Mouse (Mus musculus) kidney, embryonic 14.5 days (tissue): ENCODE results near the gene Sept4. TPM values are rescaled to one million over a fixed set of nuclear protein-coding genes. Genes with fewer than 3 reads are reported as not detected.

Experiments used
- ATAC-seq: fragments of 200-750 bp; cut with Nextera tagmentation; 2 replicates; pipeline ENCODE4 v1.8.0; 2017; ENCODE audit warnings: moderate number of reproducible peaks, mild to moderate bottlenecking, moderate TSS enrichment, moderate library complexity; ENCODE audit not compliant: low FRiP score, low TSS enrichment
- H3K27ac ChIP-seq: fragments of 300-500 bp; sonication (generic); 2 replicates; pipeline ENCODE4 v1.5.1; 2014; ENCODE audit warnings: low read depth, mild to moderate bottlenecking, low read length, moderate library complexity, mixed read lengths
- H3K27me3 ChIP-seq: fragments of 300-500 bp; sonication (generic); 2 replicates; pipeline ENCODE4 v1.6.1; 2014; ENCODE audit warnings: mild to moderate bottlenecking, low read length; ENCODE audit not compliant: control insufficient read depth, insufficient read depth
- H3K36me3 ChIP-seq: fragments of 300-500 bp; sonication (generic); 2 replicates; pipeline ENCODE4 v1.6.1; 2014; ENCODE audit warnings: low read length, mixed read lengths; ENCODE audit not compliant: control insufficient read depth, insufficient read depth
- H3K4me1 ChIP-seq: fragments of 300-500 bp; sonication (generic); 2 replicates; pipeline ENCODE4 v1.6.1; 2014; ENCODE audit warnings: low read length, mixed read lengths; ENCODE audit not compliant: control insufficient read depth, insufficient read depth
- H3K4me2 ChIP-seq: fragments of 300-500 bp; sonication (generic); replicated peaks from 2 replicates; pipeline ENCODE4 v1.6.1; 2014; ENCODE audit warnings: low read depth, mild to moderate bottlenecking, low read length
- H3K4me3 ChIP-seq: fragments of 300-500 bp; sonication (generic); 2 replicates; pipeline ENCODE4 v1.5.1; 2014; ENCODE audit warnings: mild to moderate bottlenecking, low read length
- H3K9ac ChIP-seq: fragments of 300-500 bp; sonication (generic); 2 replicates; pipeline ENCODE4 v1.6.1; 2014; ENCODE audit warnings: low read depth, mild to moderate bottlenecking, low read length, moderate library complexity
- H3K9me3 ChIP-seq: fragments of 300-500 bp; sonication (generic); 2 replicates; pipeline ENCODE4 v1.6.1; 2016; ENCODE audit warnings: low read length; ENCODE audit not compliant: control insufficient read depth
- WGBS: fragments of 180-500 bp; shearing (Covaris S2); extraction: QIAGEN DNeasy Blood & Tissue Kit; methylation state at CpG from one replicate; pipeline ENCODE4 v1.1.7; 2014; 5-methylcytosine and 5-hydroxymethylcytosine counted together
- polyA plus RNA-seq: library from polyadenylated mRNA; unstranded; fragments of >200 nt; fragmentation: Nextera tagmentation; extraction: Ambion mirVana; gene quantifications from 2 replicates; pipeline ENCODE4 v1.2.1, GENCODE M21; 2014

Sept4 gene
- polyA plus RNA-seq, 1 experiment from 2014 or later: 35.6 TPM

- H3K4me1 ChIP-seq: peaks cover 50% of the 10 kb centered on the region
- under 1% methylated on average over 14 of the region's 15 CpGs for WGBS
Measured at GRCm38 (mm10) chr11:87592354-87592695, 23.6 kb downstream of the Sept4 start.

GRCm38 (mm10) chr11:87592713-87593598 is 24.3 kb downstream of the Sept4 start:
- Histone ChIP-seq H3K9me3 (no peaks in the 10 kb centered on the region), H3K4me2 (peak overlapping the region; percentile 91), H3K27me3 (no peaks in the 10 kb centered on the region), H3K36me3 (peaks cover 17% of the 10 kb centered on the region), H3K27ac (peak overlapping the region; percentile 94), H3K4me3 (peak overlapping the region; percentile 82), H3K4me1 (peaks cover 50% of the 10 kb centered on the region), H3K9ac (peak overlapping the region; percentile 89)
- WGBS: 35% methylated on average over 13 of the region's 13 CpGs
- ATAC-seq: no peak

More at GRCm38 (mm10) chr11:87592354-87592695, 23.6 kb downstream of the Sept4 start:
- no peaks in the 10 kb centered on the region for H3K9me3 ChIP-seq
- peak overlapping the region; percentile 82 for H3K4me3 ChIP-seq
- peak overlapping the region; percentile 89 for H3K9ac ChIP-seq
- H3K27me3 ChIP-seq: no peaks in the 10 kb centered on the region
- ATAC-seq: no peak
- H3K36me3 ChIP-seq: peaks cover 11% of the 10 kb centered on the region
- peak overlapping the region; percentile 94 for H3K27ac ChIP-seq
- peak overlapping the region; percentile 91 for H3K4me2 ChIP-seq

GRCm38 (mm10) chr11:87595327-87595841 is 26.7 kb downstream of the Sept4 start:
- H3K9ac ChIP-seq: peak overlapping the region; percentile 81
- H3K4me1 ChIP-seq: peaks cover 40% of the 10 kb centered on the region
- H3K27ac ChIP-seq: peak overlapping the region; percentile 80
- peak; percentile 71 for ATAC-seq
- H3K36me3 ChIP-seq: peaks cover 41% of the 10 kb centered on the region
- no peaks in the 10 kb centered on the region for H3K9me3 ChIP-seq
- no peaks in the 10 kb centered on the region for H3K27me3 ChIP-seq
- peak overlapping the region; percentile 78 for H3K4me3 ChIP-seq
- 1% methylated on average over 22 of the region's 37 CpGs for WGBS
- H3K4me2 ChIP-seq: peak overlapping the region; percentile 92

- no peak for ATAC-seq
- peak overlapping the region; percentile 78 for H3K4me3 ChIP-seq
- H3K27ac ChIP-seq: peak overlapping the region; percentile 80
- no peaks in the 10 kb centered on the region for H3K9me3 ChIP-seq
- 9% methylated on average over 7 of the region's 7 CpGs for WGBS
- H3K4me2 ChIP-seq: peak overlapping the region; percentile 92
- peaks cover 47% of the 10 kb centered on the region for H3K36me3 ChIP-seq
- peaks cover 36% of the 10 kb centered on the region for H3K4me1 ChIP-seq
- peak overlapping the region; percentile 81 for H3K9ac ChIP-seq
- H3K27me3 ChIP-seq: no peaks in the 10 kb centered on the region
Measured at GRCm38 (mm10) chr11:87595976-87596375, 27.3 kb downstream of the Sept4 start.

GRCm38 (mm10) chr11:87596492-87596891 is 27.8 kb downstream of the Sept4 start:
- WGBS: 33% methylated on average over 2 of the region's 2 CpGs
- no peaks in the 10 kb centered on the region for H3K27me3 ChIP-seq
- peak overlapping the region; percentile 81; the same call in 1 of the 2 replicates for H3K9ac ChIP-seq
- peaks cover 51% of the 10 kb centered on the region for H3K36me3 ChIP-seq
- peak overlapping the region; percentile 42; the same call in 1 of the 2 replicates for H3K27ac ChIP-seq
- H3K4me2 ChIP-seq: peak overlapping the region; percentile 92
- peak overlapping the region; percentile 78 for H3K4me3 ChIP-seq
- H3K9me3 ChIP-seq: no peaks in the 10 kb centered on the region
- H3K4me1 ChIP-seq: peaks cover 36% of the 10 kb centered on the region
- no peak for ATAC-seq

GRCm38 (mm10) chr11:87597061-87597460 is 28.4 kb downstream of the Sept4 start:
- Histone ChIP-seq H3K9ac (peak overlapping the region; percentile 81; the same call in 1 of the 2 replicates), H3K4me2 (no peak overlapping the region), H3K4me1 (peaks cover 36% of the 10 kb centered on the region), H3K27me3 (no peaks in the 10 kb centered on the region), H3K9me3 (no peaks in the 10 kb centered on the region), H3K4me3 (no peak overlapping the region; the same call in 1 of the 2 replicates), H3K36me3 (peaks cover 57% of the 10 kb centered on the region), H3K27ac (no peak overlapping the region)
- no peak for ATAC-seq

- H3K27ac ChIP-seq: no peak overlapping the region
- ATAC-seq: no peak
Measured at GRCm38 (mm10) chr11:87599395-87600089, 30.8 kb downstream of the Sept4 start.

GRCm38 (mm10) chr11:87600322-87600853 is 31.7 kb downstream of the Sept4 start:
- no peak overlapping the region for H3K4me2 ChIP-seq
- peaks cover 13% of the 10 kb centered on the region for H3K4me1 ChIP-seq
- H3K4me3 ChIP-seq: no peak overlapping the region
- H3K27me3 ChIP-seq: no peaks in the 10 kb centered on the region
- WGBS: 94% methylated on average over 10 of the region's 10 CpGs
- ATAC-seq: no peak
- H3K36me3 ChIP-seq: peaks cover 86% of the 10 kb centered on the region
- no peak overlapping the region for H3K9ac ChIP-seq
- H3K27ac ChIP-seq: no peak overlapping the region
- H3K9me3 ChIP-seq: no peaks in the 10 kb centered on the region

More at GRCm38 (mm10) chr11:87599395-87600089, 30.8 kb downstream of the Sept4 start:
- peaks cover 20% of the 10 kb centered on the region for H3K4me1 ChIP-seq
- H3K36me3 ChIP-seq: peaks cover 77% of the 10 kb centered on the region
- no peak overlapping the region for H3K4me2 ChIP-seq
- no peak overlapping the region for H3K9ac ChIP-seq
- H3K9me3 ChIP-seq: no peaks in the 10 kb centered on the region
- no peak overlapping the region for H3K4me3 ChIP-seq
- WGBS: 89% methylated on average over 13 of the region's 13 CpGs
- H3K27me3 ChIP-seq: no peaks in the 10 kb centered on the region
